Mouse (Mus musculus) induced T-regulatory cell, adult 2 months (primary cell): ENCODE results near the gene 4921524J17Rik.

Source experiments
- DNase-seq: peaks from one replicate; pipeline ENCODE4 v3.0.0-alpha.2; 2012; ENCODE audit warnings: low read depth

The 4921524J17Rik gene

GRCm38 (mm10) chr8:85432168-85433016 lies at the start of gene 4921524J17Rik:
Gene 4921524J17Rik (minus strand): TSS chr8:85432833.
- peak; percentile 98 for DNase-seq

- DNase-seq: no peak
Observed at GRCm38 (mm10) chr8:85482427-85482826, 49.8 kb upstream of the 4921524J17Rik start.

GRCm38 (mm10) chr8:85481900-85482299 lies 49.3 kb upstream of the 4921524J17Rik start:
- DNase-seq: no peak

- no peak for DNase-seq
Observed at GRCm38 (mm10) chr8:85479710-85480109, 47.1 kb upstream of the 4921524J17Rik start.

GRCm38 (mm10) chr8:85478397-85478796 lies 45.8 kb upstream of the 4921524J17Rik start:
- no peak for DNase-seq

- DNase-seq: no peak
Observed at GRCm38 (mm10) chr8:85476970-85477545, 44.4 kb upstream of the 4921524J17Rik start.

GRCm38 (mm10) chr8:85474924-85475323 lies 42.3 kb upstream of the 4921524J17Rik start:
- DNase-seq: no peak

GRCm38 (mm10) chr8:85473246-85473645 lies 40.6 kb upstream of the 4921524J17Rik start:
- no peak for DNase-seq

GRCm38 (mm10) chr8:85472800-85473199 lies 40.2 kb upstream of the 4921524J17Rik start:
- DNase-seq: no peak

- no peak for DNase-seq
Observed at GRCm38 (mm10) chr8:85470753-85471152, 38.1 kb upstream of the 4921524J17Rik start.

GRCm38 (mm10) chr8:85466056-85466455 lies 33.4 kb upstream of the 4921524J17Rik start:
- DNase-seq: no peak

GRCm38 (mm10) chr8:85464316-85464715 lies 31.7 kb upstream of the 4921524J17Rik start:
- no peak for DNase-seq

- no peak for DNase-seq
Observed at GRCm38 (mm10) chr8:85462441-85462840, 29.8 kb upstream of the 4921524J17Rik start.

- DNase-seq: peak; percentile 43
Observed at GRCm38 (mm10) chr8:85461377-85461776, 28.7 kb upstream of the 4921524J17Rik start.

GRCm38 (mm10) chr8:85460804-85461203 lies 28.2 kb upstream of the 4921524J17Rik start:
- no peak for DNase-seq

- DNase-seq: no peak
Observed at GRCm38 (mm10) chr8:85459582-85459981, 26.9 kb upstream of the 4921524J17Rik start.

GRCm38 (mm10) chr8:85456536-85456935 lies 23.9 kb upstream of the 4921524J17Rik start:
- DNase-seq: peak; percentile 85

GRCm38 (mm10) chr8:85454750-85455149 lies 22.1 kb upstream of the 4921524J17Rik start:
- DNase-seq: no peak

GRCm38 (mm10) chr8:85453256-85453655 lies 20.6 kb upstream of the 4921524J17Rik start:
- DNase-seq: no peak

- DNase-seq: peak; percentile 32
Observed at GRCm38 (mm10) chr8:85452328-85452727, 19.7 kb upstream of the 4921524J17Rik start.

- DNase-seq: peak; percentile 36
Observed at GRCm38 (mm10) chr8:85450335-85450734, 17.7 kb upstream of the 4921524J17Rik start.

GRCm38 (mm10) chr8:85445936-85446685 lies 13.5 kb upstream of the 4921524J17Rik start:
- DNase-seq: no peak

GRCm38 (mm10) chr8:85444092-85444491 lies 11.5 kb upstream of the 4921524J17Rik start:
- no peak for DNase-seq
